Mouse (Mus musculus): ENCODE results near the gene Frat2. TPM values are rescaled to one million over a fixed set of nuclear protein-coding genes. Genes with fewer than 3 reads are reported as not detected.

Gene Frat2
- polyA plus RNA-seq, 1 experiment from 2014 or later = 6.7 TPM

- DNase-seq (ENCODE audit: low spot score) = no peak
- Histone ChIP-seq H3K27me3 (ENCODE audit: insufficient read depth, poor library complexity, severe bottlenecking) (peaks cover 8% of the 10 kb centered on the region), H3K36me3 (no peaks in the 10 kb centered on the region), H3K9me3 (no peaks in the 10 kb centered on the region), H3K27ac (no peak overlapping the region), H3K4me1 (replicated peaks) (peaks cover 19% of the 10 kb centered on the region), H3K4me3 (no peak overlapping the region)
- WGBS = 80% methylated on average over 7 of the region's 7 CpGs
Observed at GRCm38 (mm10) chr19:41841105-41841750, 6.7 kb downstream of the Frat2 start.

GRCm38 (mm10) chr19:41839685-41840084 is 8.2 kb downstream of the Frat2 start:
- no peak for DNase-seq (ENCODE audit: low spot score)
- WGBS = 98% methylated on average over 3 of the region's 3 CpGs
- Histone ChIP-seq H3K36me3 (no peaks in the 10 kb centered on the region), H3K9me3 (no peaks in the 10 kb centered on the region), H3K27ac (no peak overlapping the region), H3K4me3 (no peak overlapping the region), H3K27me3 (ENCODE audit: insufficient read depth, poor library complexity, severe bottlenecking) (no peaks in the 10 kb centered on the region), H3K4me1 (replicated peaks) (peaks cover 22% of the 10 kb centered on the region)

- no peaks in the 10 kb centered on the region for H3K36me3 ChIP-seq
- H3K27ac ChIP-seq = no peak overlapping the region
- peaks cover 22% of the 10 kb centered on the region for H3K4me1 ChIP-seq (replicated peaks)
- H3K4me3 ChIP-seq = no peak overlapping the region
- WGBS = 85% methylated on average over 6 of the region's 6 CpGs
- H3K9me3 ChIP-seq = no peaks in the 10 kb centered on the region
- DNase-seq (ENCODE audit: low spot score) = no peak
- H3K27me3 ChIP-seq (ENCODE audit: insufficient read depth, poor library complexity, severe bottlenecking) = 0 out of 2 replicates have a peak, but pooled peaks cover under 1% of the 10 kb centered on the region
Observed at GRCm38 (mm10) chr19:41838808-41839207, 9.1 kb downstream of the Frat2 start.

GRCm38 (mm10) chr19:41837917-41838261 is 10.0 kb downstream of the Frat2 start:
- Histone ChIP-seq H3K27ac (no peak overlapping the region), H3K4me3 (no peak overlapping the region), H3K36me3 (no peaks in the 10 kb centered on the region), H3K9me3 (no peaks in the 10 kb centered on the region), H3K4me1 (replicated peaks) (peaks cover 28% of the 10 kb centered on the region), H3K27me3 (ENCODE audit: insufficient read depth, poor library complexity, severe bottlenecking) (peaks cover 10% of the 10 kb centered on the region)
- DNase-seq (ENCODE audit: low spot score) = no peak
- 80% methylated on average over 4 of the region's 4 CpGs for WGBS

- Histone ChIP-seq H3K27ac (no peak overlapping the region), H3K36me3 (no peaks in the 10 kb centered on the region), H3K9me3 (no peaks in the 10 kb centered on the region), H3K4me3 (no peak overlapping the region), H3K4me1 (replicated peaks) (peaks cover 34% of the 10 kb centered on the region), H3K27me3 (ENCODE audit: insufficient read depth, poor library complexity, severe bottlenecking) (peaks cover 15% of the 10 kb centered on the region)
- 77% methylated on average over 9 of the region's 9 CpGs for WGBS
- no peak for DNase-seq (ENCODE audit: low spot score)
Observed at GRCm38 (mm10) chr19:41837194-41837916, 10.6 kb downstream of the Frat2 start.

GRCm38 (mm10) chr19:41836719-41837118 is 11.2 kb downstream of the Frat2 start:
- 60% methylated on average over 3 of the region's 3 CpGs for WGBS
- Histone ChIP-seq H3K9me3 (no peaks in the 10 kb centered on the region), H3K36me3 (no peaks in the 10 kb centered on the region), H3K27ac (no peak overlapping the region), H3K4me1 (replicated peaks) (peaks cover 40% of the 10 kb centered on the region), H3K4me3 (no peak overlapping the region), H3K27me3 (ENCODE audit: insufficient read depth, poor library complexity, severe bottlenecking) (peaks cover 20% of the 10 kb centered on the region)
- DNase-seq (ENCODE audit: low spot score) = no peak

- DNase-seq (ENCODE audit: low spot score) = no peak
- peaks cover 25% of the 10 kb centered on the region for H3K27me3 ChIP-seq (ENCODE audit: insufficient read depth, poor library complexity, severe bottlenecking)
- no peaks in the 10 kb centered on the region for H3K9me3 ChIP-seq
- 3% methylated on average over 6 of the region's 6 CpGs for WGBS
- peaks cover 49% of the 10 kb centered on the region for H3K4me1 ChIP-seq (replicated peaks)
- peak overlapping the region; percentile 16; the same call in 1 of the 2 replicates for H3K4me3 ChIP-seq
- H3K36me3 ChIP-seq = no peaks in the 10 kb centered on the region
- no peak overlapping the region for H3K27ac ChIP-seq
Observed at GRCm38 (mm10) chr19:41835816-41836215, 12.1 kb downstream of the Frat2 start.

GRCm38 (mm10) chr19:41835407-41835806 is 12.5 kb downstream of the Frat2 start:
- no peak for DNase-seq (ENCODE audit: low spot score)
- H3K27me3 ChIP-seq (ENCODE audit: insufficient read depth, poor library complexity, severe bottlenecking) = peaks cover 25% of the 10 kb centered on the region
- H3K4me3 ChIP-seq = no peak overlapping the region
- peaks cover 53% of the 10 kb centered on the region for H3K4me1 ChIP-seq (replicated peaks)
- no peaks in the 10 kb centered on the region for H3K36me3 ChIP-seq
- 60% methylated on average over 6 of the region's 6 CpGs for WGBS
- no peaks in the 10 kb centered on the region for H3K9me3 ChIP-seq
- no peak overlapping the region for H3K27ac ChIP-seq

GRCm38 (mm10) chr19:41832501-41833201 is 15.3 kb downstream of the Frat2 start:
- H3K9me3 ChIP-seq = no peaks in the 10 kb centered on the region
- no peak overlapping the region for H3K4me3 ChIP-seq
- no peak overlapping the region; the same call in 1 of the 2 replicates for H3K27ac ChIP-seq
- no peaks in the 10 kb centered on the region for H3K36me3 ChIP-seq
- no peak for DNase-seq (ENCODE audit: low spot score)
- WGBS = 75% methylated on average over 13 of the region's 13 CpGs
- peaks cover 61% of the 10 kb centered on the region for H3K4me1 ChIP-seq (replicated peaks)
- H3K27me3 ChIP-seq (ENCODE audit: insufficient read depth, poor library complexity, severe bottlenecking) = peaks cover 25% of the 10 kb centered on the region

GRCm38 (mm10) chr19:41831718-41832391 is 16.1 kb downstream of the Frat2 start:
- Histone ChIP-seq H3K27ac (peak overlapping the region; percentile 62), H3K36me3 (no peaks in the 10 kb centered on the region), H3K4me3 (peak overlapping the region; percentile 85), H3K9me3 (no peaks in the 10 kb centered on the region), H3K4me1 (replicated peaks) (peaks cover 56% of the 10 kb centered on the region), H3K27me3 (ENCODE audit: insufficient read depth, poor library complexity, severe bottlenecking) (peaks cover 25% of the 10 kb centered on the region)
- peak; percentile 40 for DNase-seq (ENCODE audit: low spot score)
- 3% methylated on average over 14 of the region's 14 CpGs for WGBS

- Histone ChIP-seq H3K36me3 (no peaks in the 10 kb centered on the region), H3K27ac (peak overlapping the region; percentile 96), H3K4me3 (peak overlapping the region; percentile 85), H3K27me3 (ENCODE audit: insufficient read depth, poor library complexity, severe bottlenecking) (peaks cover 25% of the 10 kb centered on the region), H3K4me1 (replicated peaks) (peaks cover 50% of the 10 kb centered on the region), H3K9me3 (no peaks in the 10 kb centered on the region)
- 1% methylated on average over 19 of the region's 19 CpGs for WGBS
- peak; percentile 33 for DNase-seq (ENCODE audit: low spot score)
Observed at GRCm38 (mm10) chr19:41831101-41831570, 16.8 kb downstream of the Frat2 start.

GRCm38 (mm10) chr19:41830106-41831031 is 17.6 kb downstream of the Frat2 start:
- Histone ChIP-seq H3K4me1 (replicated peaks) (peaks cover 42% of the 10 kb centered on the region), H3K9me3 (no peaks in the 10 kb centered on the region), H3K27me3 (ENCODE audit: insufficient read depth, poor library complexity, severe bottlenecking) (peaks cover 25% of the 10 kb centered on the region), H3K36me3 (no peaks in the 10 kb centered on the region), H3K4me3 (peak overlapping the region; percentile 85), H3K27ac (peak overlapping the region; percentile 96)
- under 1% methylated on average over 112 of the region's 112 CpGs for WGBS
- peak; percentile 72 for DNase-seq (ENCODE audit: low spot score)
